ENCODE assay signal across 16 mouse cellular contexts in the genomic region with DNA sequence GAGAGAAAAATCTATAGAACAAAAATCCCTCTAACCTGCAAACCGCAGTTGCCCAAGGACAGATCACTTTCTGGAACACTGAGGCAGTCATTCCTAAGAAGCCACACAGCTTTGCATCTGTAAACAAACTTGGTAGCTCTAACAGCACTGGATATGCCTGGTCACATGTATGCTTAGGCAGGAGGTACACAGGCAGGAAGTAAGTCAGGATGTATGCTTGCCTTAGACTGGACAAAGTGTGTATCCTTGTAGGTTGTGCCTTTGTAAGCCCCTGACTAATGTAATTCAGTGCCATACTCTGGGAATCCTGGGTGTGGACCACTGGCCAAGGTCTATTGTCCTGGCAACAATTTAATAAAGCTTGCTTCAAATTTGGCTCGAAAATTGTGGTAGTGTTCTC. TPM values are rescaled to one million over a fixed set of nuclear protein-coding genes. Genes with fewer than 3 reads are reported as not detected.
DNase-seq lines count a peak whose midpoint lies in the region; ATAC-seq and TF ChIP-seq lines count a peak whose summit lies in the region.
"Had no signal": no experiment of that assay in that cellular context is flagged by ENCODE, and none has a peak within 500 bp of the region (broad histone marks: within the 10 kb centered on the region; RNA-seq: fewer than 3 reads in every experiment).

No protein-coding gene starts in this region.

- H3K4me1 ChIP-seq in heart, embryonic 11.5 days (ENCODE audit: control insufficient read depth, insufficient read depth, low read length) = peaks cover 17% of the 10 kb centered on the region
- H3K4me1 ChIP-seq in lung, embryonic 15.5 days = peaks cover 16% of the 10 kb centered on the region
- no peaks in the 10 kb centered on the region for H3K4me1 ChIP-seq in kidney, adult 2 months (ENCODE audit: control insufficient read depth, insufficient read depth, low read length)
- H3K4me1 ChIP-seq: forebrain, embryonic 12.5 days; hindbrain, embryonic 13.5 days; neural tube, embryonic 12.5 days had no signal

- H3K27ac ChIP-seq in heart, embryonic 11.5 days (ENCODE audit: low read depth, low read length) = 0 out of 2 replicates have a peak overlapping the region, but pooled peaks have one; percentile 64
- H3K27ac ChIP-seq in lung, embryonic 15.5 days = peak overlapping the region; percentile 27
- no peak overlapping the region for H3K27ac ChIP-seq in kidney, adult 2 months (ENCODE audit: insufficient read depth, low read depth, low read length)
- H3K27ac ChIP-seq: forebrain, embryonic 12.5 days; hindbrain, embryonic 13.5 days; neural tube, embryonic 12.5 days had no signal

- no peaks in the 10 kb centered on the region for H3K9me3 ChIP-seq in heart, embryonic 11.5 days (replicated peaks; ENCODE audit: control insufficient read depth, low read length)
- no peaks in the 10 kb centered on the region for H3K9me3 ChIP-seq in lung, embryonic 15.5 days
- H3K9me3 ChIP-seq: forebrain, embryonic 12.5 days; hindbrain, embryonic 13.5 days; neural tube, embryonic 12.5 days had no signal

- H3K27me3 ChIP-seq in heart, embryonic 11.5 days (ENCODE audit: control insufficient read depth, insufficient read depth, low read length) = no peaks in the 10 kb centered on the region
- no peaks in the 10 kb centered on the region for H3K27me3 ChIP-seq in lung, embryonic 15.5 days
- no peaks in the 10 kb centered on the region for H3K27me3 ChIP-seq in kidney, adult 2 months (replicated peaks; ENCODE audit: control insufficient read depth, insufficient read depth, low read length)
- H3K27me3 ChIP-seq: forebrain, embryonic 12.5 days; hindbrain, embryonic 13.5 days; neural tube, embryonic 12.5 days had no signal

- H3K4me3 ChIP-seq in heart, embryonic 11.5 days (ENCODE audit: low read depth, low read length) = no peak overlapping the region
- H3K4me3 ChIP-seq in lung, embryonic 15.5 days = no peak overlapping the region
- no peak overlapping the region for H3K4me3 ChIP-seq in kidney, adult 2 months (ENCODE audit: insufficient read depth, low read depth, low read length)
- H3K4me3 ChIP-seq: forebrain, embryonic 12.5 days; hindbrain, embryonic 13.5 days; neural tube, embryonic 12.5 days had no signal

- 73% methylated on average over 2 of the region's 2 CpGs for WGBS in heart, embryonic 11.5 days (ENCODE audit: insufficient replicate concordance)
- 70% methylated on average over 2 of the region's 2 CpGs for WGBS in lung, embryonic 15.5 days
- WGBS in kidney, adult 2 months = 82% methylated on average over 2 of the region's 2 CpGs

- H3K4me2 ChIP-seq in heart, embryonic 11.5 days = no peak overlapping the region
- H3K4me2 ChIP-seq in lung, embryonic 15.5 days = no peak overlapping the region
- H3K4me2 ChIP-seq: forebrain, embryonic 12.5 days; hindbrain, embryonic 13.5 days; neural tube, embryonic 12.5 days had no signal

- no peak overlapping the region for H3K9ac ChIP-seq in heart, embryonic 11.5 days (ENCODE audit: low read depth, low read length)
- H3K9ac ChIP-seq in lung, embryonic 15.5 days = no peak overlapping the region
- H3K9ac ChIP-seq: forebrain, embryonic 12.5 days; hindbrain, embryonic 13.5 days; neural tube, embryonic 12.5 days had no signal

- DNase-seq in heart, adult 9 months (ENCODE audit: low spot score in 2 of 2) = no peak
- DNase-seq in lung, postnatal 10 days = no peak
- peak; percentile 43 for DNase-seq in naive thymus-derived CD4-positive, alpha-beta T cell, adult 2 months (ENCODE audit: low read depth)
- DNase-seq in left cerebral cortex, adult 8-10 months (ENCODE audit: low spot score in 2 of 2) = no peak
- no peak for DNase-seq in kidney, adult 2 months
- DNase-seq: adrenal gland, postnatal 10 days; cerebellum, adult 9-11 months; kidney, adult 18-20 months; right cerebral cortex, adult 18-20 months; thymus, postnatal 25 days had no signal

- no peaks in the 10 kb centered on the region for H3K36me3 ChIP-seq in heart, embryonic 11.5 days (ENCODE audit: control insufficient read depth, insufficient read depth, low read length)
- H3K36me3 ChIP-seq in lung, embryonic 15.5 days = no peaks in the 10 kb centered on the region
- no peaks in the 10 kb centered on the region for H3K36me3 ChIP-seq in kidney, adult 2 months (ENCODE audit: control insufficient read depth, insufficient read depth, low read length)
- H3K36me3 ChIP-seq: forebrain, embryonic 12.5 days; hindbrain, embryonic 13.5 days; neural tube, embryonic 12.5 days had no signal

- TF ChIP-seq POLR2A in kidney, adult 2 months (IDR thresholded peaks at IDR 0.05; ENCODE audit: low read depth, low read length) = no peak

- TF ChIP-seq CTCF in kidney, adult 2 months (conservative IDR thresholded peaks at IDR 0.05; ENCODE audit: insufficient read depth, insufficient read length, low read depth, low read length) = no peak

- no peak for ATAC-seq in heart, embryonic 11.5 days (replicated peaks; ENCODE audit: insufficient number of reproducible peaks, low FRiP score, low TSS enrichment)
- ATAC-seq in lung, embryonic 15.5 days (ENCODE audit: borderline replicate concordance, extremely low read depth, low FRiP score, low TSS enrichment) = no peak
- peak; percentile 66 for ATAC-seq in activated CD4-positive, CD25-positive, alpha-beta regulatory T cell, adult 4 months

RNA-seq across cellular contexts. Expression of gene Slc25a25, which starts 12.5 kb away (rescaled TPM):
- 7.9 and 8.5 TPM in 2 replicates for polyA plus RNA-seq in heart, embryonic 11.5 days (2014; fragmentation: Nextera tagmentation; extraction: Ambion mirVana)
- polyA plus RNA-seq in lung, embryonic 15.5 days (2015; fragmentation: Nextera tagmentation; extraction: Ambion mirVana) = 19.6 and 21.5 TPM in 2 replicates
- 1 to 10 TPM; 3.3 to 4.0 TPM for polyA plus RNA-seq in activated CD4-positive, CD25-positive, alpha-beta regulatory T cell, adult 4 months (2017; shearing (Covaris generic))
- total RNA-seq in left cerebral cortex, adult 8-10 months (2022) = 10 to 100 TPM; 56.5 to 66.1 (median 60.9) TPM
- polyA plus RNA-seq in kidney, adult 2 months (2012; rRNA removed) = 25.3 and 30.6 TPM in 2 replicates

RNA-seq across cellular contexts. Expression of gene Naif1, which starts 13.5 kb away (rescaled TPM):
- polyA plus RNA-seq in heart, embryonic 11.5 days (2014; fragmentation: Nextera tagmentation; extraction: Ambion mirVana) = 5.1 and 5.3 TPM in 2 replicates
- polyA plus RNA-seq in lung, embryonic 15.5 days (2015; fragmentation: Nextera tagmentation; extraction: Ambion mirVana) = 6.6 and 7.1 TPM in 2 replicates
- 1 to 10 TPM; 5.2 TPM for polyA plus RNA-seq in activated CD4-positive, CD25-positive, alpha-beta regulatory T cell, adult 4 months (2017; shearing (Covaris generic))
- total RNA-seq in left cerebral cortex, adult 8-10 months (2022) = 1 to 10 TPM; 3.8 to 4.1 (median 3.9) TPM
- 4.8 and 5.2 TPM in 2 replicates for polyA plus RNA-seq in kidney, adult 2 months (2012; rRNA removed)
